Mouse (Mus musculus) midbrain, postnatal 0 days (tissue): ENCODE data around the gene Vezt. TPM values are rescaled to one million over a fixed set of nuclear protein-coding genes. Genes with fewer than 3 reads are reported as not detected.

Source experiments
- ATAC-seq: fragments of 200-750 bp; cut with Nextera tagmentation; 2 replicates; pipeline ENCODE4 v1.8.0; 2017; ENCODE audit warnings: moderate number of reproducible peaks, mild to moderate bottlenecking, moderate TSS enrichment, moderate library complexity; ENCODE audit not compliant: low FRiP score
- DNase-seq: peaks from one replicate; pipeline ENCODE4 v3.0.0-alpha.2; 2015; ENCODE audit warnings: low spot score
- H3K27ac ChIP-seq: fragments of 300-500 bp; sonication (generic); 2 replicates; pipeline ENCODE4 v1.5.1; 2014; ENCODE audit warnings: low read depth, mild to moderate bottlenecking, low read length, mixed read lengths
- H3K27me3 ChIP-seq: fragments of 300-500 bp; sonication (generic); 2 replicates; pipeline ENCODE4 v1.6.1; 2014; ENCODE audit warnings: low read length, control low read depth, mixed read lengths; ENCODE audit not compliant: insufficient read depth
- H3K36me3 ChIP-seq: fragments of 300-500 bp; sonication (generic); 2 replicates; pipeline ENCODE4 v1.6.1; 2014; ENCODE audit warnings: low read length, control low read depth, mixed read lengths; ENCODE audit not compliant: insufficient read depth
- H3K4me1 ChIP-seq: fragments of 300-500 bp; sonication (generic); 2 replicates; pipeline ENCODE4 v1.6.1; 2014; ENCODE audit warnings: mild to moderate bottlenecking, control low read depth, antibody characterized with exemption, low read length, mixed read lengths; ENCODE audit not compliant: insufficient read depth
- H3K4me2 ChIP-seq: fragments of 300-500 bp; sonication (generic); 2 replicates; pipeline ENCODE4 v1.6.1; 2014; ENCODE audit warnings: low read depth, mild to moderate bottlenecking, low read length, mixed read lengths; ENCODE audit not compliant: poor library complexity, severe bottlenecking
- H3K4me3 ChIP-seq: fragments of 300-500 bp; sonication (generic); 2 replicates; pipeline ENCODE4 v1.5.1; 2014; ENCODE audit warnings: low read depth, mild to moderate bottlenecking, low read length, moderate library complexity
- H3K9ac ChIP-seq: fragments of 300-500 bp; sonication (generic); replicated peaks from 2 replicates; pipeline ENCODE4 v1.6.1; 2014; ENCODE audit warnings: mild to moderate bottlenecking, low read length, moderate library complexity, mixed read lengths; ENCODE audit not compliant: poor library complexity, severe bottlenecking
- H3K9me3 ChIP-seq: fragments of 300-500 bp; sonication (generic); 2 replicates; pipeline ENCODE4 v1.6.1; 2016; ENCODE audit warnings: low read length, control low read depth
- CTCF ChIP-seq: IDR thresholded peaks from 2 replicates; pipeline ENCODE4 v1.5.1; 2016; ENCODE audit warnings: antibody characterized with exemption, mild to moderate bottlenecking
- WGBS: fragments of 180-500 bp; shearing (Covaris S2); extraction: QIAGEN DNeasy Blood & Tissue Kit; methylation state at CpG from one replicate; pipeline ENCODE4 v1.1.7; 2014; 5-methylcytosine and 5-hydroxymethylcytosine counted together
- polyA plus RNA-seq: library from polyadenylated mRNA; unstranded; fragments of >200 nt; fragmentation: Nextera tagmentation; extraction: Ambion mirVana; gene quantifications from 2 replicates; pipeline ENCODE4 v1.2.1, GENCODE M21; 2015
- total RNA-seq: library from RNA; depleted of rRNA; stranded (reverse); fragments of >200 nt; gene quantifications from 2 replicates; pipeline ENCODE4 v1.2.3, GENCODE M21; 2014

Vezt gene
- total and polyA plus RNA-seq, 2 experiments from 2014 or later = 38.2 to 38.6 TPM

- no peak for ATAC-seq
- H3K27ac ChIP-seq = no peak overlapping the region; the same call in 1 of the 2 replicates
- H3K4me3 ChIP-seq = no peak overlapping the region
- DNase-seq = no peak
- no peak overlapping the region for H3K9ac ChIP-seq
- no peak overlapping the region for H3K4me2 ChIP-seq
- H3K36me3 ChIP-seq = no peaks in the 10 kb centered on the region
- no peaks in the 10 kb centered on the region for H3K27me3 ChIP-seq
- H3K4me1 ChIP-seq = 0 out of 2 replicates have a peak, but pooled peaks cover 3% of the 10 kb centered on the region
- 67% methylated on average over 10 of the region's 10 CpGs for WGBS
- no peak for TF ChIP-seq CTCF
- no peaks in the 10 kb centered on the region for H3K9me3 ChIP-seq
Measured at GRCm38 (mm10) chr10:94072261-94072915, 36.8 kb upstream of the Vezt start.

DNA sequence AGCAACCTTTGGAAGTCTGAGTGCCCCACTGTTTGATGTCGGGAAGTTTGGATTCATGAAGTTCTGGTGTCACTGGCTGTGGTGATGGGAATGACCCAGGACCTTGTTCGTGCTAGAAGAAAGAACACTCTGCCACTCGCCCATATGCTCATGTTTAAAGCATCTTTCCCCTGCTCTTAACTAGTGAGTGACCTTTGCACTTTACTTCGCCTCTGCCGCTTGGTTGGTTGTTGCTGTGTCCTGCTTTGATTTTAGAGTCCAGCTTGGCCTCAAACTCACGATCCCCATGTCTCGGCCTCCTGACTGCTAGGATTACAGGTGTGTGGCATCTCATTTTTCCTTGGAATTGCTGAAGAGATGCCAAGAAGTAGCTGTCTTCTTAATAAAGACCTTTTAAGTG lies 36.0 kb upstream of the Vezt start:
- no peak for DNase-seq
- 0 out of 2 replicates have a peak, but pooled peaks cover 3% of the 10 kb centered on the region for H3K4me1 ChIP-seq
- 94% methylated on average over 7 of the region's 7 CpGs for WGBS

GRCm38 (mm10) chr10:94068701-94069100 lies 33.1 kb upstream of the Vezt start:
- Histone ChIP-seq H3K4me3 (no peak overlapping the region), H3K27ac (no peak overlapping the region), H3K9me3 (no peaks in the 10 kb centered on the region), H3K9ac (no peak overlapping the region), H3K27me3 (no peaks in the 10 kb centered on the region), H3K36me3 (no peaks in the 10 kb centered on the region), H3K4me2 (no peak overlapping the region), H3K4me1 (0 out of 2 replicates have a peak, but pooled peaks cover 3% of the 10 kb centered on the region)
- 88% methylated on average over 5 of the region's 5 CpGs for WGBS
- DNase-seq (no peak), ATAC-seq (no peak)
- no peak for TF ChIP-seq CTCF

More for the DNA sequence above, 36.0 kb upstream of the Vezt start:
- no peaks in the 10 kb centered on the region for H3K36me3 ChIP-seq
- no peak overlapping the region for H3K4me3 ChIP-seq
- no peak overlapping the region for H3K4me2 ChIP-seq
- H3K9me3 ChIP-seq = no peaks in the 10 kb centered on the region
- no peak for ATAC-seq
- H3K27me3 ChIP-seq = no peaks in the 10 kb centered on the region
- H3K9ac ChIP-seq = no peak overlapping the region
- no peak for TF ChIP-seq CTCF
- H3K27ac ChIP-seq = no peak overlapping the region

GRCm38 (mm10) chr10:94066896-94067295 lies 31.3 kb upstream of the Vezt start:
- 68% methylated on average over 3 of the region's 3 CpGs for WGBS
- DNase-seq = no peak

DNA sequence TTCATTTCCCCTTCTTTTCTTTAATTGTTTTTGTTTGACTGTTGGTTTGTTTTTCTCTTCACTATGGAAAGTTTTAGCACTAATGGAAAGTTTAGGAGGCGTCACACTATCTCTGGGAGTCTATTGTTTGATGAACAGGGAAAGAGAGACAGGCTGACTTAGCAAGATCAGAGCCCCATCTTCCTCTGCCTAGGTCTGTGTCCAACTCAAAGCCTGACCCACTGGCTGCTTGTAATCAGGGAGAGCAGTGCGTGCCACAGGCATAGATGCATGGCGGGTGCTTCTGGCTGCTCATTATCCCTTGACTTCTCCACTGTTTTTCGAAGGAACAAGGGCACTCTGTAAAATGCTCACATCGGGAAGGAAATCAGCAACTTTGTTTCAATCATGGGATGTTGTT lies 26.7 kb upstream of the Vezt start:
- H3K9ac ChIP-seq = no peak overlapping the region
- no peak for ATAC-seq
- 43% methylated on average over 5 of the region's 5 CpGs for WGBS

More at GRCm38 (mm10) chr10:94066896-94067295, 31.3 kb upstream of the Vezt start:
- Histone ChIP-seq H3K4me3 (no peak overlapping the region), H3K36me3 (no peaks in the 10 kb centered on the region), H3K9me3 (no peaks in the 10 kb centered on the region), H3K27ac (no peak overlapping the region), H3K27me3 (no peaks in the 10 kb centered on the region), H3K4me2 (no peak overlapping the region), H3K4me1 (no peaks in the 10 kb centered on the region), H3K9ac (no peak overlapping the region)
- ATAC-seq = no peak
- TF ChIP-seq CTCF = no peak

GRCm38 (mm10) chr10:94060190-94060589 lies 24.6 kb upstream of the Vezt start:
- ATAC-seq = no peak
- Histone ChIP-seq H3K36me3 (no peaks in the 10 kb centered on the region), H3K4me1 (no peaks in the 10 kb centered on the region), H3K9ac (no peak overlapping the region), H3K27ac (no peak overlapping the region), H3K9me3 (no peaks in the 10 kb centered on the region), H3K27me3 (no peaks in the 10 kb centered on the region), H3K4me3 (no peak overlapping the region), H3K4me2 (no peak overlapping the region)
- no peak for DNase-seq
- no peak for TF ChIP-seq CTCF
- 85% methylated on average over 8 of the region's 8 CpGs for WGBS

More for the DNA sequence above, 26.7 kb upstream of the Vezt start:
- Histone ChIP-seq H3K4me2 (no peak overlapping the region), H3K4me3 (no peak overlapping the region), H3K4me1 (no peaks in the 10 kb centered on the region), H3K27me3 (no peaks in the 10 kb centered on the region), H3K36me3 (no peaks in the 10 kb centered on the region), H3K9me3 (no peaks in the 10 kb centered on the region), H3K27ac (no peak overlapping the region)
- DNase-seq = no peak
- no peak for TF ChIP-seq CTCF
